Mouse (Mus musculus) MEL (cell line): ENCODE results near the gene Pabpn1l. TPM values are rescaled to one million over a fixed set of nuclear protein-coding genes. Genes with fewer than 3 reads are reported as not detected.
A peak's percentile ranks its signal among the peaks of the same experiment; 100 is the strongest.

Experiments used
- DNase-seq: peaks from one replicate; pipeline ENCODE4 v3.0.0; 2011; ENCODE audit warnings: low read depth, low spot score
- H3K27ac ChIP-seq: 2 replicates; pipeline ENCODE4 v1.5.1; 2012; ENCODE audit warnings: low read depth, mild to moderate bottlenecking, control low read depth, low read length, moderate library complexity; ENCODE audit not compliant: control insufficient read depth
- H3K27me3 ChIP-seq, 2 experiments: fragments of 150-350 bp in 1 of 2; sonication (generic) in 1 of 2; 2 replicates each; pipeline ENCODE4 v1.6.1; 2012; ENCODE audit warnings: low read length in 2 of 2, mild to moderate bottlenecking in 2 of 2, improper control_type of control experiment in 1 of 2, moderate library complexity in 1 of 2; ENCODE audit not compliant: insufficient read depth in 2 of 2, control insufficient read depth in 1 of 2
- H3K36me3 ChIP-seq, 2 experiments: 2 replicates each; pipeline ENCODE4 v1.6.1; 2012 to 2014; ENCODE audit warnings: low read length in 2 of 2, improper control_type of control experiment in 1 of 2, inconsistent platforms in 1 of 2, mild to moderate bottlenecking in 1 of 2; ENCODE audit not compliant: insufficient read depth in 2 of 2, control insufficient read depth in 1 of 2
- H3K4me1 ChIP-seq, 2 experiments: fragments of 150-350 bp in 1 of 2; sonication (generic) in 1 of 2; 2 replicates each; pipeline ENCODE4 v1.6.1; 2012; ENCODE audit warnings: low read length in 2 of 2, improper control_type of control experiment in 1 of 2, mild to moderate bottlenecking in 1 of 2; ENCODE audit not compliant: insufficient read depth in 2 of 2, control insufficient read depth in 1 of 2
- H3K4me3 ChIP-seq, 2 experiments: fragments of 150-350 bp in 1 of 2; sonication (generic) in 1 of 2; 2 replicates each; pipeline ENCODE4 v1.5.1; 2012; ENCODE audit warnings: low read depth in 2 of 2, low read length in 2 of 2, mild to moderate bottlenecking in 2 of 2, moderate library complexity in 2 of 2, control low read depth in 1 of 2, improper control_type of control experiment in 1 of 2; ENCODE audit not compliant: control insufficient read depth in 1 of 2, insufficient read depth in 1 of 2
- H3K79me2 ChIP-seq: 2 replicates; pipeline ENCODE4 v1.6.1; 2012; ENCODE audit warnings: mild to moderate bottlenecking, low read length, moderate library complexity; ENCODE audit not compliant: control insufficient read depth, poor library complexity, insufficient read depth
- H3K9ac ChIP-seq: 2 replicates; pipeline ENCODE4 v1.6.1; 2012; ENCODE audit warnings: low read depth, mild to moderate bottlenecking, control low read depth, low read length, moderate library complexity; ENCODE audit not compliant: control insufficient read depth, poor library complexity, severe bottlenecking
- H3K9me3 ChIP-seq: fragments of 150-350 bp; sonication (generic); replicated peaks from 2 replicates; pipeline ENCODE4 v1.6.1; 2012; ENCODE audit warnings: mild to moderate bottlenecking, low read length, improper control_type of control experiment, moderate library complexity; ENCODE audit not compliant: insufficient read depth
- BHLHE40 ChIP-seq: IDR thresholded peaks from 2 replicates; pipeline ENCODE4 v1.6.1; 2012; ENCODE audit warnings: low read depth, mild to moderate bottlenecking, inconsistent platforms, low read length, improper control_type of control experiment, borderline replicate concordance
- CHD1 ChIP-seq: IDR thresholded peaks from 2 replicates; pipeline ENCODE4 v1.6.1; 2012; ENCODE audit warnings: low read depth, mild to moderate bottlenecking, inconsistent platforms, low read length, improper control_type of control experiment
- CHD2 ChIP-seq: IDR thresholded peaks from 2 replicates; pipeline ENCODE4 v1.6.1; 2011; ENCODE audit warnings: low read length, improper control_type of control experiment
- CTCF ChIP-seq, 3 experiments: IDR thresholded peaks in 2 of 3; conservative IDR thresholded peaks in 1 of 3; 2 replicates each; pipeline ENCODE4 v1.5.1; 2011 to 2012; ENCODE audit warnings: low read length in 3 of 3, low read depth in 2 of 3, mild to moderate bottlenecking in 2 of 3, improper control_type of control experiment in 1 of 3, inconsistent platforms in 1 of 3, mixed read lengths in 1 of 3, moderate library complexity in 1 of 3; ENCODE audit not compliant: control insufficient read depth in 1 of 3, insufficient read depth in 1 of 3, poor library complexity in 1 of 3, severe bottlenecking in 1 of 3
- ELF1 ChIP-seq: IDR thresholded peaks from 2 replicates; pipeline ENCODE4 v1.6.1; 2014; ENCODE audit warnings: low read depth, mild to moderate bottlenecking, inconsistent platforms, low read length, improper control_type of control experiment, moderate library complexity
- EP300 ChIP-seq, 2 experiments: IDR thresholded peaks; 2 replicates each; pipeline ENCODE4 v1.6.1; 2011; ENCODE audit warnings: improper control_type of control experiment in 2 of 2, low read length in 2 of 2, low read depth in 1 of 2, mild to moderate bottlenecking in 1 of 2
- GABPA ChIP-seq: IDR thresholded peaks from 2 replicates; pipeline ENCODE4 v1.6.1; 2012; ENCODE audit warnings: low read depth, mild to moderate bottlenecking, inconsistent platforms, low read length, improper control_type of control experiment, moderate library complexity
- GATA1 ChIP-seq: IDR thresholded peaks from 2 replicates; pipeline ENCODE4 v1.6.1; 2011; ENCODE audit warnings: low read depth, low read length, improper control_type of control experiment
- JUND ChIP-seq: IDR thresholded peaks from 2 replicates; pipeline ENCODE4 v1.6.1; 2011; ENCODE audit warnings: low read depth, mild to moderate bottlenecking, improper control_type of control experiment, low read length
- KAT2A ChIP-seq: conservative IDR thresholded peaks from 2 replicates; pipeline ENCODE4 v1.6.1; 2012; ENCODE audit warnings: low read depth, low read length, improper control_type of control experiment, inconsistent platforms
- MAFK ChIP-seq: IDR thresholded peaks from 2 replicates; pipeline ENCODE4 v1.6.1; 2011; ENCODE audit warnings: low read depth, mild to moderate bottlenecking, low read length, improper control_type of control experiment, borderline replicate concordance
- MAX ChIP-seq: IDR thresholded peaks from 2 replicates; pipeline ENCODE4 v1.6.1; 2011; ENCODE audit warnings: low read length, improper control_type of control experiment
- MEF2A ChIP-seq: IDR thresholded peaks from 2 replicates; pipeline ENCODE4 v1.6.1; 2014; ENCODE audit warnings: low read depth, mild to moderate bottlenecking, inconsistent platforms, low read length, improper control_type of control experiment; ENCODE audit not compliant: poor library complexity, insufficient replicate concordance, severe bottlenecking; ENCODE audit errors: extremely low read depth
- MYC ChIP-seq: IDR thresholded peaks from 2 replicates; pipeline ENCODE4 v1.6.1; 2011; ENCODE audit warnings: low read depth, mild to moderate bottlenecking, low read length, improper control_type of control experiment, moderate library complexity
- NELFE ChIP-seq: IDR thresholded peaks from 2 replicates; pipeline ENCODE4 v1.6.1; 2011; ENCODE audit warnings: low read depth, low read length, improper control_type of control experiment
- NRF1 ChIP-seq: IDR thresholded peaks from 2 replicates; pipeline ENCODE4 v1.6.1; 2014; ENCODE audit warnings: low read depth, mild to moderate bottlenecking, inconsistent platforms, low read length, improper control_type of control experiment, moderate library complexity; ENCODE audit not compliant: poor library complexity, insufficient read depth, severe bottlenecking
- POLR2AphosphoS2 ChIP-seq: IDR thresholded peaks from 2 replicates; pipeline ENCODE4 v1.6.1; 2011; ENCODE audit warnings: low read length, improper control_type of control experiment
- RAD21 ChIP-seq: IDR thresholded peaks from 2 replicates; pipeline ENCODE4 v1.6.1; 2011; ENCODE audit warnings: mild to moderate bottlenecking, low read depth, low read length, improper control_type of control experiment
- RCOR1 ChIP-seq: IDR thresholded peaks from 2 replicates; pipeline ENCODE4 v1.6.1; 2012; ENCODE audit warnings: low read depth, mild to moderate bottlenecking, inconsistent platforms, low read length, improper control_type of control experiment
- SIN3A ChIP-seq: IDR thresholded peaks from 2 replicates; pipeline ENCODE4 v1.6.1; 2012; ENCODE audit warnings: low read length, improper control_type of control experiment, inconsistent platforms
- TBP ChIP-seq: IDR thresholded peaks from 2 replicates; pipeline ENCODE4 v1.8.0; 2011; ENCODE audit warnings: low read depth, low read length, improper control_type of control experiment
- UBTF ChIP-seq: IDR thresholded peaks from 2 replicates; pipeline ENCODE4 v1.6.1; 2012; ENCODE audit warnings: low read depth, mild to moderate bottlenecking, inconsistent platforms, low read length, improper control_type of control experiment, moderate library complexity, borderline replicate concordance; ENCODE audit not compliant: insufficient read depth
- USF1 ChIP-seq: IDR thresholded peaks from 2 replicates; pipeline ENCODE4 v1.6.1; 2014; ENCODE audit warnings: low read depth, mild to moderate bottlenecking, inconsistent platforms, low read length, improper control_type of control experiment, moderate library complexity
- ZC3H11A ChIP-seq: IDR thresholded peaks from 2 replicates; pipeline ENCODE4 v1.6.1; 2012; ENCODE audit warnings: low read depth, mild to moderate bottlenecking, inconsistent platforms, low read length, improper control_type of control experiment
- ZKSCAN1 ChIP-seq: IDR thresholded peaks from 2 replicates; pipeline ENCODE4 v1.6.1; 2012; ENCODE audit warnings: low read depth, mild to moderate bottlenecking, inconsistent platforms, low read length, improper control_type of control experiment, moderate library complexity
- ZMIZ1 ChIP-seq: IDR thresholded peaks from 2 replicates; pipeline ENCODE4 v1.6.1; 2012; ENCODE audit warnings: low read depth, mild to moderate bottlenecking, inconsistent platforms, low read length, improper control_type of control experiment, moderate library complexity
- ZNF384 ChIP-seq: IDR thresholded peaks from 2 replicates; pipeline ENCODE4 v1.6.1; 2012; ENCODE audit warnings: low read depth, mild to moderate bottlenecking, inconsistent platforms, low read length, improper control_type of control experiment
- polyA plus RNA-seq, 2 experiments: library from polyadenylated mRNA; stranded (reverse) in 1 of 2; unstranded in 1 of 2; fragments of >175 nt in 1 of 2; fragments of >200 nt in 1 of 2; gene quantifications; 2 replicates each; pipeline versions ENCODE4 v1.2.1 to v1.2.4; 2012; ENCODE audit warnings: low replicate concordance in 2 of 2, low read depth in 1 of 2; ENCODE audit not compliant: insufficient read length in 2 of 2, insufficient read depth in 1 of 2, missing spikeins in 1 of 2
- total RNA-seq: library from RNA; depleted of rRNA; stranded (reverse); fragments of 300-350 nt; gene quantifications from 2 replicates; pipeline ENCODE4 v1.2.3, GENCODE M21; 2012

The Pabpn1l gene
- total and polyA plus RNA-seq, 3 experiments = 0.15 TPM; not detected in 2

GRCm38 (mm10) chr8:122610612-122611277, 11.8 kb downstream of the Pabpn1l start:
- Histone ChIP-seq H3K36me3 (no peaks in the 10 kb centered on the region), H3K9ac (peak overlapping the region; percentile 81)
- no peak for DNase-seq
- TF ChIP-seq CHD1 (no peak), UBTF (no peak), CTCF (IDR thresholded peaks at IDR 0.05 in 2 of 3, conservative IDR thresholded peaks at IDR 0.05 in 1 of 3; ENCODE audit: control insufficient read depth in 1 of 3, insufficient read depth in 1 of 3, low read depth in 2 of 3, low read length in 3 of 3, poor library complexity in 1 of 3, severe bottlenecking in 1 of 3) (no peak), ZKSCAN1 (no peak), USF1 (no peak), ZMIZ1 (no peak), EP300 (IDR thresholded peaks at IDR 0.05; ENCODE audit: low read depth in 1 of 2, low read length in 2 of 2) (no peak), GATA1 (no peak), SIN3A (no peak), ZNF384 (no peak), MYC (no peak), CHD2 (no peak), TBP (no peak), NRF1 (no peak), MAX (no peak), POLR2AphosphoS2 (no peak), ELF1 (no peak), MAFK (no peak)
- TF ChIP-seq, all 39 proteins: peak for 0
- peak overlapping the region; percentile 85 to 87 for H3K4me3 ChIP-seq
- peaks cover 2% of the 10 kb centered on the region; the same call in 1 of the 2 replicates for H3K79me2 ChIP-seq
- H3K27me3 ChIP-seq = no peaks in the 10 kb centered on the region
- H3K9me3 ChIP-seq = no peaks in the 10 kb centered on the region
- H3K4me1 ChIP-seq = peaks cover 0 to 6% of the 10 kb centered on the region in 2 experiments; a peak in 1 of 4 replicates
- H3K27ac ChIP-seq = no peak overlapping the region; the same call in 1 of the 2 replicates

- DNase-seq = no peak
- H3K27me3 ChIP-seq = no peaks in the 10 kb centered on the region
- TF ChIP-seq JUND = no peak
- TF ChIP-seq ZNF384 = no peak
- no peak for TF ChIP-seq RAD21
- no peak for TF ChIP-seq CTCF (IDR thresholded peaks at IDR 0.05 in 2 of 3, conservative IDR thresholded peaks at IDR 0.05 in 1 of 3; ENCODE audit: control insufficient read depth in 1 of 3, insufficient read depth in 1 of 3, low read depth in 2 of 3, low read length in 3 of 3, poor library complexity in 1 of 3, severe bottlenecking in 1 of 3)
- no peak for TF ChIP-seq CHD2
- TF ChIP-seq NELFE = no peak
- TF ChIP-seq GABPA = no peak
- TF ChIP-seq BHLHE40 = no peak
- TF ChIP-seq RCOR1 = no peak
- TF ChIP-seq KAT2A = no peak
- TF ChIP-seq MEF2A = no peak
- TF ChIP-seq GATA1 = no peak
- TF ChIP-seq MAX = no peak
- TF ChIP-seq ZC3H11A = no peak
- TF ChIP-seq CHD1 = no peak
- no peak overlapping the region for H3K9ac ChIP-seq
- peaks cover 2% of the 10 kb centered on the region; the same call in 1 of the 2 replicates for H3K79me2 ChIP-seq
- no peaks in the 10 kb centered on the region for H3K36me3 ChIP-seq
- H3K27ac ChIP-seq = no peak overlapping the region
- peaks cover 0 to 6% of the 10 kb centered on the region in 2 experiments; a peak in 1 of 4 replicates for H3K4me1 ChIP-seq
- no peaks in the 10 kb centered on the region for H3K9me3 ChIP-seq
- H3K4me3 ChIP-seq = no peak overlapping the region
Measured at GRCm38 (mm10) chr8:122610209-122610608, 12.3 kb downstream of the Pabpn1l start.
